Mouse (Mus musculus) gastrocnemius, postnatal 14 days (tissue): ENCODE data around the gene Oca2. TPM values are rescaled to one million over a fixed set of nuclear protein-coding genes. Genes with fewer than 3 reads are reported as not detected.
A peak's percentile ranks its signal among the peaks of the same experiment; 100 is the strongest.

Experiments used
- DNase-seq: peaks from one replicate; pipeline ENCODE4 v3.0.0; 2021; ENCODE audit warnings: mixed read lengths
- intact Hi-C: fragments of 180-260 bp; cut with DNase I; formaldehyde crosslinking; loops from one replicate; pipeline ENCODE4 v1.15.1; 2025; ENCODE audit warnings: low total_unique reads
- long read RNA-seq, 2 experiments: library from polyadenylated mRNA; stranded (forward); transcript quantifications; one replicate each; pipeline ENCODE4 v2.0.0; 2021
- total RNA-seq, 2 experiments: library from RNA; stranded (reverse); gene quantifications; 2 replicates each; pipeline ENCODE4 v1.2.3; 2021

Gene Oca2
- not detected for total RNA-seq
- long read RNA-seq, experiment 1 = 0 reads
- long read RNA-seq, experiment 2 = 0 reads

DNA sequence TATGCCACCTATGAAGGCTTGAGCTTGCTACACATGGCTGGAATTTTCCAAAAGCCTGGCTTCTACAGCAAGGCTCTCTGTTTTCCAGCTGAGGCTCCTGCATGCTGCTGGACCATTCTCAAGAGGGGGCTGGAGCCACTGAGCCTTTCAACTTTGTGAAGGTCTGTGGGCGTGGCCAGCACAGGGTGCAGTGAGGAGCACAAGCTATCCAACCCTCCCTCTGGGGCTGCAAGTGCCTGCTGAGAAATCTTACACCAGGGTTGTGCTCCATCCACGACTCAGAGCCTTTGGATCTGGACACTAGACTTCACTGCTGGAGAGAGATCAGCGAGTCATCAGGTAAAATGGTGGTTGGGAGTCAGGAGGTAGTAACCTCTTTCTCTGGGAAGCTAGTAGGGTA, at the start of gene Oca2:
Oca2 (plus strand) TSS at position 218 of the 400 bp plus-strand sequence.
- intact Hi-C loops = no loop called here
- no peak for DNase-seq

DNA sequence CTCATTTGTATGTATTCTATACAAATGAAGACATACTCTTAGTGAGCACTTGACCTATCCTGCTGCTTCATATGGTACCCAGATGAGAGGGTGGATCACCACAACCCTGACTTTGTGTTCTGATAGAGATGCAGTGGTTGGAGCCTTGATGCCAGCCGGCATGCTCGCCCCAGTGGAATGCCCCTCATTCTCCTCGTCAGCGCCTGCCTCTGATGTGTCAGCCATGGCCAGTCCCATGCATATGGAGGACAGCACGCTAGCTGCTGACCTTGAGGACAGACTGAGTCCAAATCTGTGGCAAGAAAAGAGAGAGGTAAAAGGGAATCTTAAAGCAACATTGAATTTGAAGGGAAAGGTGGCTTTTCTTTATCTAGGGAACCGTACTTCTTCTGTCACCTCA, 48.5 kb upstream of the Oca2 start:
- no peak for DNase-seq
- intact Hi-C loops = loop anchor here (10.0 kb wide), 1 partner anchor 46 kb away; no protein-coding TSS in a partner anchor

DNA sequence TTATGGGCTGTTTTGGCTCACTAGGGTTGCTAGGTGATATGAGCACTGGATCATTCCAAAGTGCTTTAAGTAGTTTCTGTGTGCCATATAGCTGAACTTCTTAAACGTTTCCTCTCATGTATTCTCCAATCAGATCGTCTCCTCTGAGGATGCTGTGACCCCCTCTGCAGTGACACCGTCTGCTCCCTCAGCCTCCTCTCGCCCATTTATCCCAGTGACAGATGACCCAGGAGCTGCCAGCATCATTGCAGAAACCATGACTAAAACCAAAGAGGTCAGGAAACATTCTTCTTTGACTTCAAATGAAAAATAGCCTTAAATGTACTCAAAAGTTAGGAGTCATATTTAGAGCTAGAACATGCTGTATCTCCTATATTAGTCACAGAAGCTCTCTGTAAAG, 47.9 kb upstream of the Oca2 start:
- intact Hi-C loops = loop anchor here (10.0 kb wide), 1 partner anchor 47 kb away; no protein-coding TSS in a partner anchor
- no peak for DNase-seq

DNA sequence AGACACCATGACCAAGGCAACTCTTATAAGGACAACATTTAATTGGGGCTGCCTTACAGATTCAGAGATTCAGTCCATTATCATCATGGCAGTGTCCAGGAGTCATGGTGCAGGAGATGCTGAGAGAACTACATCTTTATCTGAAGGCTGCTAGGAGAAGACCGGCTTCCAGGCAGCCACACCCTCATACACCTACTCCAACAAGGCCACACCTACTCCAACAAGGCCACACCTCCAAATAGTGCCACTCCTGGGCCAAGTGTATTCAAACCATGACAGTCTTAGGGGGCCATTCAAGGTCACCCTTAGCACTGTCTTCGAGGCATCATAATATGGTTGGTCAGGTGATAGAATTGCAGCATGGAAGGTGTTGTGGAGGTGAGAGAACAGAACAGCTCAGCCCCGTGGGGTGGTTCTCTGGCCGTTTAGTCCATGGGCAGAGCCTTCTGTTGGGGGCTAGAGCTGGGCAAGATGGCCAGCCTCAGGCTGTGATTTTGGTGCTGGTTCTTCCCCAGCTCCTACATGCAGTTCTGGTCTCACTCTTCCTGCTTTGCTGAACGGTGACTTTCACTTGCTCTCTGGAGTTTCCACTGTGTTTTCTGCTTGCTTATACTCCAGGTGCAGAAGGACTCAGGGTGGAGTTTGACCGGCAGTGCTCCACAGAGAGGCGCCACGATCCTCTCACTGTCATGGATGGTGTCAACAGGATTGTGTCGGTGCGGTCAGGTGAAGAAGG, 37.9 kb upstream of the Oca2 start:
- DNase-seq = no peak
- intact Hi-C loops = no loop called here

DNA sequence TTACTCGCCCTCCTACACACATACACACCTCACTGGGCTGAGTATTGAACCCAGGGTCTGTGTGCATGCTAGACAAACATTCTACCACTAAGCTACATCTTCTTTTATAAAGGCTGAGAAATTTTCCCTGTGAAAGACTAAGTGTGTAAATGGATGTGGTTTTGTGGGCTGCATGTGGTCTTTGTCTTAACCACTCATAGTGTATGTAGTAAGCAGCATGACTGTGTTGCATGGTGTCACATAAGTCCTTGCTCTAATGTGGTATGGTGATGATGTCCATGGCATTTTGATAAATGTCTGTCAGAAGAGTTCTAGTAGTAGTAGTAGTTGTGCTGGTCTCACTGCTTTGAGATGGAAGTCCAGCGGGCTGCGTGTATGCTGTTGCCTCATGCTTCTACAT, 36.7 kb upstream of the Oca2 start:
- intact Hi-C loops = no loop called here

DNA sequence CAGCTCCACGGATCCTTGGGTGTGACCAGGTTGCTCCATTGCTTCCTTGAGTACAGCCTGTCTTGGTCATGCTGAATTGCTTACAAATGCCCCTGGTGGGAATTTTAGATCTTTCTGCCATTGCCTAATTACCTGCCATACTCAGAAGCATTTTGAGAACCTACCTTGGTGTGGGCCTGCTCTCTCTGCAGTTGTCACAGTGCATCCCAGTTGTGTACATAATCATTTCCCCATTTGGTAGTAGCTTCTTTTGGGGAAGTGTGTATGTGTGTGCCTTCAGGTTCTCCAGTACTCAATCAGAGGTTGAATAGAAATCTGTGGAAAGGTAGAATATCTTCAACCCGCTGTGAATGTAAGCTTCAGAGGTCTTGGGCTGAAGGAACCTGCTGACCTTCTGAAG, 36.3 kb upstream of the Oca2 start:
- intact Hi-C loops = no loop called here
- DNase-seq = no peak

More for the DNA sequence above, 36.7 kb upstream of the Oca2 start:
- no peak for DNase-seq

DNA sequence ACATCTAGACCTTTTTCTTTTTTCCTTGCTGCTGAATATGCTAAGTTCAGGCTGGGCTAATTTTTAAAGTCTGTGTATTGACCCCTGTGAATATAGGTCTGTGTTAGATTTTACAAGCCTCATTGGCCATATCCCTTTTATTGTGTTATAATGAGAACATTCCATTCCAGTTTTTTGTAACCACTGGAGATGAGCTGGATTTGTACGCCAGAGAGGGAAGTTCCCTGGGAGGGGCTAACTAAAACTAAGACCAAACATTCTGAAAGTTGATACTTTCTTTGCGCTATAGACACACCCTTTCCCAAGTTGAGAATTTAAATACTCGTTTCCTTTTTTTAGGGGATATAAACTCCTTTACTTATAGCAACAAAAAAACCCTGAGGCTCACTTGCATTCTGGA, 34.7 kb upstream of the Oca2 start:
- DNase-seq = no peak
- intact Hi-C loops = no loop called here

DNA sequence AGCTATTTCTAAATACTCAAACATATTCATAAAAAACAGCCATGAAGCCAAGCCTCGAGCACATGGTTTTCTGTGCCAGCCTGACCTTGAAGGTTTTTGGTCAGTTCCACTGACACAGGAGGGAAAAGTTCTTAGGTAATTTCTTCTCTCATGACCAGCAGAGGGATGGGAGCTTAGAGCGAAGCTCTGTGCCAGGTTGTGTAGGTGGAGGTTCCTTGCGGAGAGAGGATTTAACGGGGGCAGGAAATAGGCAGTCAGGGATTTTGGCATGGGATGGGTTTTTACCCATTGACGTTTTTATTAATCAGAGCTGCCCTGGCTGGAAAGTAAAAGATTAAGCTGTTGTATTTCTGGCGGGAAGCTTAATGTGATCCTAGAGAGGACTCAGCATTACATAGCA, 18.7 kb upstream of the Oca2 start:
- intact Hi-C loops = no loop called here
- DNase-seq = no peak

DNA sequence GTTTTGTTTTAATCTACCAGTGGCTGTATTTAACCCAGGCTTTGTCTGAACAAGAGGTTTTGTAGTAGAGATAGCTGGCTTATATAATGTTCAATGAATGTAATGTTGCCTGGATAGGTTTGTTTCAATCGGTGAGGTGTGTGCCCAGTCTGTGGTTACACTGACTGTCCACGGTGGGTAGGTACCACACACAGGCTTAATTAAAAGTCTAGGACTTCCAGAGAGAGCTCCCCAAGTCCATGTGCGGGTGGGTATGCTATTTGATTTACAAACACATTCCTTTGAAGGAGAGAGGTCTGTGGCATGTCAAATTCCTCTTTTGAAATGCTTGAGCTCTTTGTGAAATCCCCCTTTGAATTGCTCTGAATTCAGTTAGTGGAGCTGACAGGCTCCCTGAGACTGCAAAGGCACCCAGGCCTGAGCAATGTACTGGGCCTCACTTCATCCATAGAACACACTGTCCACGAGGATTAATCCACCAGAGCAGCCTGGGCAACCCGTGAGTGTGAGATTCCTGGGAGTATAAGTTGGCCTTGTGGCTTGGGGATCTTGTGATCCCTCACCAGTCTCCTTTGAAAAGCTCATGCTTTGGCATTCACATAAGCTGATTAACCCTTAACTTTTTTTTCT, 3.7 kb upstream of the Oca2 start:
- no peak for DNase-seq
- intact Hi-C loops = no loop called here

DNA sequence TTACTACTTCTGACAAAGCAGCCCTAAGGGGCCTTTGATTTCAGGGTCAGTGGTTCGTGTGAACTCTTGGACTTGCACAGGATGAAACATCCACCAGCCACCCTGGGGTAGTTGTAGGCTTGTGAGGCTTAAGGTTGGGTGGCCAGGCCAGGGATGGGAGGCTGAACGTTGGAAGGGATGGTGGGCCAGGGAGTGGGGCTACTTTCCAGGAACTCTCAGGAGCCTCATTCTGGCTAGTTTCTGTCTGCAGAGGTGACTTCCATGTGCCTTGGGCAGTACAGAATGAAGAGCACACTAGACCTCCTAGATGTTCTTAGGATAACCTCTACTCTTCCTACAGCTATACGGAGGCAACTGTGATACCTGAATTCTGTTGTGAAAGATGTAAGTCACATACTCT, 2.9 kb upstream of the Oca2 start:
- DNase-seq = no peak
- intact Hi-C loops = no loop called here

DNA sequence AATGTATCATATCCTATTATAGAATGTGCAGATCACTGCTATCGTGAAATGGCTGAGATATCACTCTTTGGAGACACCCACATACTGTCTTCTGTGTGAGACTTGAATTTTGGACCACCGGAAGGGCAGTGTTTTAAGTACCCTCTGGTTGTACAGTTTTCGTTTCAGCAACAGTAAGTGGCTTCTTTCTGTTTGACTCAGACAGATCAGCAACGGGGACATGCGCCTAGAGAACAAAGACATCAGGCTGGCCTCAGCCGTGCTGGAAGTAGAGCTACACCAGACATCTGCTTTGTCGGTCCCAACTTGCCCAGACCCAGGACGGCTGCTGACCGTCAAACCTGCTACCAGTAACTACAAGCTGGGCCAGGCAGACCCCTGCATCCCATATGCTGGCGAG, 15.0 kb downstream of the Oca2 start:
- no peak for DNase-seq
- intact Hi-C loops = no loop called here

DNA sequence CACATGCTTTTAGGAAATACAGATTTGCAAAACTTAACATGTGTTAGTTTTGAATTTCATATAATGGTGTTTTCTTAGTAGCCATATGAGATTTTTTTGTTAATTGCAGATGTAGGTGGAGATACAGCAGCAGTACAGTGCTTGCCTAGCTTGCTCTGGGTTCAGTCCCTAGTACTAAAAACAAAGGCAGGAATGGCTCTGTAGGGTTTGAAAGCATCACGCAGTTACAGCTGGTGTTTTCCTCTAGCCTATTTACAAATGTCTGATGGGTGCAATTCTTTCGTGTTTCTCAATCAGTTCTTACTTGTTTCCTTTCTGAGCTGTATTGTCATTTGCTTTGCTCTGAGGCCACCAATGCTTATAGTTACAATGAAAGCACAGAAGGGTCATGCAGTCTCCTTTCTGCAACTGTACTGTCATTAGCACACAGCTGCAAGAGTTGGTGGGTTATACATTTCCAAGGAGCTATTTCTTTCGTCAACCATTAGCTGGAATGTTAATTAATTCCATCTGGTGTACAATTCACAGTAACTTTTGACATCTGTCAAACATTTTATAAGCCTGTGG, 18.4 kb downstream of the Oca2 start:
- intact Hi-C loops = no loop called here
- no peak for DNase-seq

DNA sequence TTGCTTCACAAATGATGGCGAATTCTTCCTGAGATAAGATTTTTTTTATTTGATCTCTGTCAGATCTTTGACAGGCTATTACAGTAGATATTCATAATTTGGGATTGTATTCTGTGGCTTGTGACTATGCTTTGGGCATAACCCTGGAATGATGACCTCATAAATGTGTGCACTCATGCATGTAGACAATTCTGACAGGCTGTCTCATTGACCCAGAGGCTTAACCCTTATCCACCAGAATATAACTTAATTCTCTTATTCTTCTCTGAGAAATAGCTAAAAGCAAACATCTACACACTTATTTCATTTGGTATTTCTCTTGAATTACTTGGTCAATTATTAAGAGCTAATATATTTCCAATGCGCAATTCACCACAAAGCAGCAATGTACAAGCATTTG, 37.9 kb downstream of the Oca2 start:
- DNase-seq = no peak
- intact Hi-C loops = no loop called here

DNA sequence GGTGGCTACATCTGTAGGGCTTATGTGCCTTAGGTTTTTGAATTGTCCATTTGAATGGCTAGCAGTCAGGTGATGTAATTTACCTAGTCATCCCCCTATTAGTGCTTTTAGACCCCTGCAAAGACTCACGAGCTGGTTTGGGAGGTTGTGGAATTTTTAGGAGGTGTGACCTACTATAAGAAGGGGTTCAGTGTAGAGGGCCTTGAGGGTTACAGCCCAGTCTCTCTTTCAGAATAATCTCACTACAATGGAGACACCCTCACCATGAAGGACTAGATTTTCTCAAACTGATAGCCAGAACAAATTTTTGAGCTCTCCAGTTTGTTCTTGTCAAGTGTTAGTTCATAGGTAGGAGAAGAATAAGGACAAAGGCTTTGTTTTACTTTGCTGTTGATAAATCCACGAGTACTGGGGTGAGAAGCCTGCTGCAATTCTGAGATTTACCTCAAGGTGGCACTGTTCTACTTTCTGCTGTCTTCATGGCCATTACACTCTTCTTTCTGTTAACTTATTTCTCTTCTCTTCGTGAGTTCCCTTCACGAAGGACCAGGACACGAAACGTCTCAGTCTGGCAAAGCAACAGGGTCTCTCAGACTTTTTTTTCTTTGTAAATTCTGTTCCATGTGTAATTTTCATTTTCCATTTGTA, 52.0 kb downstream of the Oca2 start:
- intact Hi-C loops = no loop called here
- peak; percentile 16 for DNase-seq

DNA sequence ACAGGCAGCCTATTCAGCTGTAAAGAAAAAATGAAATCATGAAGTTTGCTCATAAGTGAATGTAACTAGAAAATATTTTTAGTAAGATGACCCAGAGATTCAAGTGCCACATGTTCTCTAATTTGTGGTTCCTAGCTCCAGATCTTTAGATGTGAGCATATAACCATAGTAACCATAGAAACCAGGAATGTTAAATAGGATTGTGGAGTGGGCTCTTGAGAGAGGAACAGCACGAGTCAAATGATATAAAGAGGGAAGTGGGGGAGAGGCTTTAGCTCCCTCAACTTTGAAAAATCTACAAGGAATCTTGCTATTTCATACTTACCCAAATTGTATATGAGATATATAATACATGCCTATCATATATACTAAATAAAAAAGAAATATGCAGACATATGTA, 64.8 kb downstream of the Oca2 start:
- intact Hi-C loops = no loop called here
- no peak for DNase-seq

DNA sequence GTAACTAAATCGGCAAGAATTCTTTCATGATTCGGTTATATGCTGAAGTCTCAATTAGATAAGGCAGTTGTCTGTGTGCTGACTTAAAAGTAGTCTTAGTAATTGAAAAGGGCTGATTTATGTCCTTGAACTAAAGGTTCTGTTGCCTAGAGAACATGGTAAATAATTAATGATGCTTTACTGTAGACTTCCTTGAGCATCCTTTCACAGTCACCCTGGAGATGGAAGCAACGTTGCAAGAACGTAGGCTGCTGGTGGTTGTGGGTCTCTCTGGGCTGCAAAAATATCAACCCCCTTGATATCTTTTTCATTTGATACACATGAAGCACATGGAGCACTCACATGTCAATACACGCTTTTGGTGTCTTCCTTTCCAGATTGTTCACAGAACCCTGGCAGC, 74.8 kb downstream of the Oca2 start:
- no peak for DNase-seq
- intact Hi-C loops = no loop called here

DNA sequence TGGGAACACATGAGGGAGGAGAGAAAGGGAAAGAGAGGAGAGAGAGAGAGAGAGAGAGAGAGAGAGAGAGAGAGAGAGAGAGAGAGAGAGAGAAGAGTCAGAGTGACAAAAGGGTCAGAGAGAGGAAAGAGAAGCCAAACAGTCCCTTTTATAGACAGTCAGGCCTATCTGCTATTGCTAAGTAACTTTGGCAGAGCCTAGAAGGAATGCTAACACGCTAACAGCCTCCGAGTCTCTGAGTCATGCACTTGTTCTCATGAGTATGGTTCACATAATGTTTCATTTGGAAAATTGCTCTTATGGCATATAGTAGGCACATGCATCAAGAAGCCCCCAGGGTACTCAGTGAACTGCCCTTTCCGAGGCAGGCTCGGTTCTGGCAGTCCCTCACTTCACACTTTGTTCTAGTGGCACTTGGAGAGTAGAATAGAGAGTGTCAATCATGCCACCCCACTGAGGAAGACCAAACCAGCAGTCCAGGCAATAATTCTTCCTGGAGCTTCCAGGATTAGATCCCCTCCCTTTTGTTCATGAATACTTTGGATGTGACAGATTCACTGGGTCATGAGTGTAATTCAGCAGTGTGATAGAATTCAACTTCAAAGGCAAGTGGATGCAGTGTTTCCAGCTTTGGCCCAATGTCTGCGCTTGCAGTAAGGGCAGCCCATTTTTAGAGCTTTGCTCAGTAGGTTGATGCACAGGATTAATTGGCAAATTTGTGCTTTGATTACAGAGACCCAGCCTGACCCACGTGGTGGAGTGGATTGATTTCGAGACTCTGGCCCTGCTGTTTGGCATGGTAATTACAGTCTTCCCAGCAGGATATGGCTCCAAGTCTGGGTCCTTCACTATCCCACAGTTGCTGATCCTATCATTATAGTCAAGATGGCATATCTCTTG, 76.3 kb downstream of the Oca2 start:
- no peak for DNase-seq
- intact Hi-C loops = no loop called here

DNA sequence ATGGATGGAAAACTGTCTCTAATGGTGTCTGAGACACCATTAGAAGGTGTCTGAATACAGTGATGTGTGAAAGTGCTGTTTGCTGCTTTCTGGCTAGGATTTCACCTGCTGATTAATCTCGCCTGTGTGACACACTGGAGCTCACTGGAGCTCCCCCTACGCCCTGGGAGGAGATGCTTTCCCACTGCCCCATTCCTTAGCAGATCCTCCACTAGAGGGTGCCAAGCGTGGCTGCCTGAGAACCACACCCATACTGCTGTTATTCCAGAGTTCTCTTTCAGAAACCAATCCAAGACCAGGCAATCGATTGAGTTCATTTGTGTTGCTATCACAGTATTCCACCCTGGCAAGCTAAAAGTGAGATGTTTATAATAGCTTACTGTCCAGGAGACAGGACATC, 88.2 kb downstream of the Oca2 start:
- intact Hi-C loops = no loop called here
- DNase-seq = peak; percentile 5

DNA sequence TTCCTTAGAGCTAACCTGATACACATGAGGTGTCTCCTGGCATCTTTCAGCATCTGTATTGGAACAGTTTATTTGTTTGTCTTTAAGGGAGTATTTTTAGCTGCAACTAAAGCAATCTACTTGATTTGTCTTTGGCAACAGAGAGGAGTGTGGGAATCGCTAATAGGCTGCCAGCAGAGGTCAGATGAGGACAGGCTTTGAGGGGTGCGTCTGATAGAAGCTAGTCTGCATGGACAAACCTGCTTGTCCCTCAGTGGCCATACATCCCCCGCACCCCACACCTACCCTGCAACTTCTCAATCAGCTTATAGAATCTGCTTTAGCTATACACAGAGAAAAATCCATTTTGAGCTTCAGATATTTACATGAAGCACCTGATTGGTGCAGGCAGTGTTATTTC, 109.0 kb downstream of the Oca2 start:
- intact Hi-C loops = no loop called here
- peak; percentile 5 for DNase-seq
